Mouse (Mus musculus) ES-E14 (cell line): ENCODE measurements around the gene Nnat. TPM values are rescaled to one million over a fixed set of nuclear protein-coding genes. Genes with fewer than 3 reads are reported as not detected.

ENCODE experiments used
- DNase-seq: peaks from one replicate; pipeline ENCODE4 v3.0.0-alpha.2; 2013; ENCODE audit warnings: low read depth, low spot score
- H3K27ac ChIP-seq: 2 replicates; pipeline ENCODE4 v1.5.1; 2012; ENCODE audit warnings: low read depth, mild to moderate bottlenecking, low read length, moderate library complexity, mixed read lengths; ENCODE audit not compliant: poor library complexity, insufficient read depth, severe bottlenecking
- H3K36me3 ChIP-seq: 2 replicates; pipeline ENCODE4 v1.6.1; 2012; ENCODE audit warnings: mild to moderate bottlenecking, low read length, moderate library complexity, mixed read lengths; ENCODE audit not compliant: control insufficient read depth, poor library complexity, insufficient read depth, severe bottlenecking
- H3K4me1 ChIP-seq, 2 experiments: fragments of 150-350 bp in 1 of 2; sonication (generic) in 1 of 2; 2 replicates each; pipeline ENCODE4 v1.6.1; 2012; ENCODE audit warnings: low read length in 2 of 2, mild to moderate bottlenecking in 1 of 2, mixed read lengths in 1 of 2; ENCODE audit not compliant: control insufficient read depth in 2 of 2, insufficient read depth in 2 of 2, poor library complexity in 1 of 2
- H3K4me3 ChIP-seq, 2 experiments: fragments of 150-350 bp in 1 of 2; sonication (generic) in 1 of 2; 2 replicates each; pipeline ENCODE4 v1.5.1; 2012; ENCODE audit warnings: low read length in 2 of 2, low read depth in 1 of 2, mild to moderate bottlenecking in 1 of 2, mixed read lengths in 1 of 2; ENCODE audit not compliant: insufficient read depth in 1 of 2, poor library complexity in 1 of 2, severe bottlenecking in 1 of 2
- H3K9ac ChIP-seq: 2 replicates; pipeline ENCODE4 v1.6.1; 2012; ENCODE audit warnings: low read depth, mild to moderate bottlenecking, low read length, mixed read lengths; ENCODE audit not compliant: poor library complexity, insufficient read depth, severe bottlenecking
- H3K9me3 ChIP-seq: fragments of 150-350 bp; sonication (generic); 2 replicates; pipeline ENCODE4 v1.6.1; 2012; ENCODE audit warnings: low read depth, mild to moderate bottlenecking, low read length; ENCODE audit not compliant: control insufficient read depth, insufficient read depth
- CHD2 ChIP-seq: IDR thresholded peaks from 2 replicates; pipeline ENCODE4 v1.6.1; 2014; ENCODE audit warnings: mild to moderate bottlenecking, low read depth, low read length, inconsistent platforms
- HCFC1 ChIP-seq: IDR thresholded peaks from 2 replicates; pipeline ENCODE4 v1.6.1; 2012; ENCODE audit warnings: low read length, inconsistent platforms, borderline replicate concordance; ENCODE audit not compliant: insufficient read depth
- MAFK ChIP-seq: IDR thresholded peaks from 2 replicates; pipeline ENCODE4 v1.6.1; 2014; ENCODE audit warnings: mild to moderate bottlenecking, low read depth, low read length, inconsistent platforms; ENCODE audit not compliant: insufficient read depth
- ZC3H11A ChIP-seq: IDR thresholded peaks from 2 replicates; pipeline ENCODE4 v1.6.1; 2012; ENCODE audit warnings: low read depth, mild to moderate bottlenecking, inconsistent platforms, low read length, borderline replicate concordance
- ZNF384 ChIP-seq: IDR thresholded peaks from 2 replicates; pipeline ENCODE4 v1.6.1; 2012; ENCODE audit warnings: low read depth, low read length, inconsistent platforms
- in situ Hi-C, 2 experiments: fragments of 600-800 bp; cut with MboI; formaldehyde crosslinking; loops; one replicate each; pipeline ENCODE4 v1.15.1; 2025; ENCODE audit warnings: low sequenced_read_pairs in 2 of 2, inconsistent platforms in 1 of 2; ENCODE audit not compliant: unreplicated experiment in 2 of 2
- total RNA-seq: library from RNA; depleted of rRNA; stranded (reverse); fragments of 300-350 nt; gene quantifications from 2 replicates; pipeline ENCODE4 v1.2.3, GENCODE M21; 2012

Gene Nnat
- total RNA-seq, 1 experiment = 117 TPM

DNA sequence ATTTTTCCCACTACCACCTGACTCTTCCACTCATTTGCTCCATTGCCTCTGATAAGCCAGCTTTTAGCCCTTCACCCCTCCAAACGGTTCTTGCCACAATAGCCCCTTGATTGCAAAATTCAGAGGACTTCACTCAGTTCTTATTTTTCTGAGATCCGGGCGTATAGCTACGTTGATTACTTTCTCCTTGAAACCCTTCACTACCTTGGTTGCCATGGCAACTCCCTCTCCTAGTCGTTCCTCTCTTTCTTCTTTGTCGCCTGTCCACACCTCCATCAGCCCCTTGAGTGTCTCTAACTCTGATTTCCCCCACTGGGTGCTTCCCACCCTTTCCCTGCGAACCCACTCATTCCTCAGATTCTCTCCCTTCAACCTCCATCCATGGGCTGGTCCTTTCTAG is 22.8 kb upstream of the Nnat start:
- H3K4me3 ChIP-seq = no peak overlapping the region
- no peaks in the 10 kb centered on the region for H3K9me3 ChIP-seq
- H3K9ac ChIP-seq = no peak overlapping the region
- no peaks in the 10 kb centered on the region; a peak in 1 of 4 replicates for H3K4me1 ChIP-seq
- in situ Hi-C loops = no loop called here
- no peaks in the 10 kb centered on the region; the same call in 1 of the 2 replicates for H3K36me3 ChIP-seq
- no peak overlapping the region for H3K27ac ChIP-seq
- TF ChIP-seq CHD2 (no peak), HCFC1 (no peak), ZNF384 (no peak), ZC3H11A (no peak), MAFK (no peak)
- no peak for DNase-seq

DNA sequence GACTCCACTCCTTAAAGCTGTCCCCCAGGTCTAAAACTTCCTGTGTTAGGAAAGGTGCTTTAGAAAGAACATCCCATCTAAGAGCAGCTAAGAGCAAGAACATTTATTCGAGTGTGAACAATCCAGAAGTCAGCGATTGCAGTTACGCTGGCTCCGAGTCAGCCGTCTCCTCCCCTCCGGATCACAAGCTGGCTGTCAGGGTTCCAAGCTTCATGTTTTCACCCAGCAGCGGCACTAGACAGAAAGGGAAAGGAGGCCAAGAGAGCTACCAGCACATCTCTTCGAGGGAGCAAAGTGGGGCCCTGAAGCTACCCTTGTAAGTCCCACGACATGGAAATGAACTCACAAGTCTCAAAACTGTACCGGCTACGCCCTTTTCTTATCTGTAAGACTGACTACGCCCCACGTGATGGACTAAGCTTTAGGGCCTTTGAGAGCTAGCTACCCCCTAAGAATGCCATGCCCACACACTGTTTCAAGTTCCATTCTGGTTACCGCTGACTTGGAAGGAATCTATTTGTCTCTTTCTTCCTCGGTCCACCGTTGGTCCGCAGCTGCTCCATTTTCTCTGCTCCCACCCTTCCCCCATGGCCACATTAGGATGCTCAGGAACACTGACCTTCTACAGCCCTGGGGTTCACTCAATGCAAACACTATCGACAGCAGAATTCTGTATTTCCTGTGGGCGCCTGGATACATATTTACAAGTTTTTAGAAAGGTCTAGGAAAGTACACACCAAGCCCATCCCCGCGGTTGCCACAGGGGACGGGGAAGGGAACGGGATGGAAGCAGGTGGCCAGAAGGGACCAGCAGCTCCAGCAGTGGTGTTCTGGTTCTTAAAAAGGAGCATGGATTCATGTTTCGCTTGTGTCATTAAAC is 19.6 kb upstream of the Nnat start:
- no peak overlapping the region for H3K4me3 ChIP-seq
- no peaks in the 10 kb centered on the region; a peak in 1 of 4 replicates for H3K4me1 ChIP-seq
- in situ Hi-C loops = no loop called here
- no peak overlapping the region for H3K9ac ChIP-seq
- no peak for TF ChIP-seq MAFK
- TF ChIP-seq CHD2 = no peak
- no peak for TF ChIP-seq ZC3H11A
- TF ChIP-seq HCFC1 = no peak
- no peak for TF ChIP-seq ZNF384
- no peak overlapping the region for H3K27ac ChIP-seq
- no peak for DNase-seq
- no peaks in the 10 kb centered on the region for H3K9me3 ChIP-seq
- H3K36me3 ChIP-seq = peaks cover 2% of the 10 kb centered on the region; the same call in 1 of the 2 replicates

DNA sequence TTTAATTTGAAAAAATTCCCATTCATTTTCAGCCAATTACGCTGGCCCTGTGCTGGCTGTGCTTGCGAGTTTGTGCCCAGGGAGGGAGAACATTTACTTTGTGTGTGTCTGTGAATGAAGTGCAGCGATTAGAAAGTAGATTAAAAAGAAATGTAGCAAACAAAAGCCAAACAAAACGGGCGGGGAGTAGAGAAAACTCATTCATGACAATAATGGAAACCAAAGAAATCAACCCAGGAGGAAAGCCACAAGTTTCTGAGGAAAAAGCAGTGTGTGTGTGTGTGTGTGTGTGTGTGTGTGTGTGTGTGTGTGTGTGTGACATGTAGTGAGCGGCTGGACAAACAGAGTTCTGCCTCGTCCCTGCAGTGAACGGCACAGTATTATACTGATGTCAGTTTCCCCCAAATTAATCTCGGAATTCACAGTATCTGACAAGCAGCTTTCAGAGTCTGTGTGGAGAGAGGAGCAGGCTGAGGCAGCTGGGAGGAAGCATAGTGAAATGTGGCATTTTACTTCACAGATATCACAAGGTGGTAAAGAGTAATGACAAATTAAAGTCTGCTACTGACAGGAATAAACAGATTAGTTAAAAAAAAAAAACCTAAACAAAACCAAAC is 18.8 kb upstream of the Nnat start:
- Histone ChIP-seq H3K9me3 (no peaks in the 10 kb centered on the region), H3K4me1 (no peaks in the 10 kb centered on the region; a peak in 1 of 4 replicates)
- in situ Hi-C loops = no loop called here

DNA sequence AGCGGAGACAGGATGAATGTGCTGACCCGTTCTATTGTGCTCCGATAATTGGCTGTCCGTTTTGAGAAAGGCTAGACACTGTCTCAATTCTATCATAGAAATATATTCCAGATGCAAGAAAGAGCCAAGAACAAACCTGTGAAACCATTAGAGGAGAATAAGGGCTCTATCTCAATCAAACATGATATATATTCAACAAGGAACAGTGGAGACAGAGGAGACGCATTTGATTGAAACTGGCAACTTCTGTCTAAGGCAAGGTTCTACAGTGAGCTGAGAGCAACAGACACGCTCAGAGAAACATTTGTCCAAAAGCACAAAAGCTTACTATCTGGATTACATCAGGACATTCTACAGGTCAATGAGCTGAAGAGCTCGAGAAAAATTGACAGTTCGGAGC is 18.2 kb upstream of the Nnat start:
- no peak for DNase-seq
- H3K4me1 ChIP-seq = no peaks in the 10 kb centered on the region; a peak in 1 of 4 replicates
- in situ Hi-C loops = no loop called here
- TF ChIP-seq MAFK (no peak), CHD2 (no peak), ZC3H11A (no peak), HCFC1 (no peak), ZNF384 (no peak)
- H3K9ac ChIP-seq = no peak overlapping the region
- no peaks in the 10 kb centered on the region for H3K9me3 ChIP-seq
- H3K4me3 ChIP-seq = no peak overlapping the region
- H3K27ac ChIP-seq = no peak overlapping the region
- H3K36me3 ChIP-seq = peaks cover 2% of the 10 kb centered on the region; the same call in 1 of the 2 replicates

More for the DNA sequence above, 18.8 kb upstream of the Nnat start:
- no peak overlapping the region for H3K27ac ChIP-seq
- H3K36me3 ChIP-seq = peaks cover 2% of the 10 kb centered on the region; the same call in 1 of the 2 replicates
- H3K9ac ChIP-seq = no peak overlapping the region
- no peak for DNase-seq
- TF ChIP-seq MAFK (no peak), HCFC1 (no peak), ZC3H11A (no peak), ZNF384 (no peak)
- no peak overlapping the region for H3K4me3 ChIP-seq
